Mouse (Mus musculus): ENCODE results near the gene Ccnt1.

GRCm38 (mm10) chr15:98612229-98612628 is 41.5 kb upstream of the Ccnt1 start:
- no peak for TF ChIP-seq CTCF (IDR thresholded peaks at IDR 0.05; ENCODE audit: control insufficient read depth, insufficient read depth, insufficient read length)
- TF ChIP-seq MAX (IDR thresholded peaks at IDR 0.05), result no peak
- TF ChIP-seq USF1 (IDR thresholded peaks at IDR 0.05; ENCODE audit: low read depth), result no peak
